Mouse (Mus musculus) midbrain, embryonic 15.5 days (tissue): Measurements from ENCODE around the gene Napsa. TPM values are rescaled to one million over a fixed set of nuclear protein-coding genes. Genes with fewer than 3 reads are reported as not detected.
A peak's percentile ranks its signal among the peaks of the same experiment; 100 is the strongest.

Experiments used
- ATAC-seq: fragments of 200-750 bp; cut with Nextera tagmentation; replicated peaks from 2 replicates; pipeline ENCODE4 v1.8.0; 2017; ENCODE audit warnings: moderate TSS enrichment
- H3K27ac ChIP-seq: fragments of 300-500 bp; sonication (generic); 2 replicates; pipeline ENCODE4 v1.5.1; 2015; ENCODE audit warnings: mild to moderate bottlenecking, inconsistent platforms
- H3K27me3 ChIP-seq: fragments of 300-500 bp; sonication (generic); replicated peaks from 2 replicates; pipeline ENCODE4 v1.6.1; 2015; ENCODE audit warnings: inconsistent platforms
- H3K36me3 ChIP-seq: fragments of 300-500 bp; sonication (generic); replicated peaks from 2 replicates; pipeline ENCODE4 v1.6.1; 2015; ENCODE audit warnings: inconsistent platforms
- H3K4me1 ChIP-seq: fragments of 300-500 bp; sonication (generic); 2 replicates; pipeline ENCODE4 v1.6.1; 2015; ENCODE audit warnings: inconsistent platforms
- H3K4me2 ChIP-seq: fragments of 300-500 bp; sonication (generic); 2 replicates; pipeline ENCODE4 v1.6.1; 2015; ENCODE audit warnings: inconsistent platforms, mild to moderate bottlenecking, moderate library complexity
- H3K4me3 ChIP-seq: fragments of 300-500 bp; sonication (generic); 2 replicates; pipeline ENCODE4 v1.5.1; 2015; ENCODE audit warnings: mild to moderate bottlenecking, inconsistent platforms
- H3K9ac ChIP-seq: fragments of 300-500 bp; sonication (generic); 2 replicates; pipeline ENCODE4 v1.6.1; 2015; ENCODE audit warnings: mild to moderate bottlenecking, inconsistent platforms
- H3K9me3 ChIP-seq: fragments of 300-500 bp; sonication (generic); 2 replicates; pipeline ENCODE4 v1.6.1; 2016; ENCODE audit warnings: inconsistent platforms
- WGBS: fragments of 180-500 bp; shearing (Covaris S2); methylation state at CpG from one replicate; pipeline ENCODE4 v1.1.7; 2015; ENCODE audit warnings: mixed read lengths; 5-methylcytosine and 5-hydroxymethylcytosine counted together
- polyA plus RNA-seq: library from polyadenylated mRNA; unstranded; fragments of >200 nt; fragmentation: Nextera tagmentation; extraction: Ambion mirVana; gene quantifications from 2 replicates; pipeline ENCODE4 v1.2.1, GENCODE M21; 2015

Napsa gene
- polyA plus RNA-seq, 1 experiment from 2014 or later = 1.4 TPM

- WGBS = 97% methylated on average over 3 of the region's 3 CpGs
- Histone ChIP-seq H3K27me3 (no peaks in the 10 kb centered on the region), H3K27ac (no peak overlapping the region), H3K36me3 (peaks cover 11% of the 10 kb centered on the region; the same call in 1 of the 2 replicates), H3K4me2 (no peak overlapping the region), H3K4me3 (no peak overlapping the region), H3K4me1 (peaks cover 13% of the 10 kb centered on the region), H3K9me3 (no peaks in the 10 kb centered on the region), H3K9ac (no peak overlapping the region)
- no peak for ATAC-seq
Measured at GRCm38 (mm10) chr7:44546274-44546673, 25.9 kb upstream of the Napsa start.

- no peaks in the 10 kb centered on the region for H3K27me3 ChIP-seq
- no peak for ATAC-seq
- 94% methylated on average over 13 of the region's 13 CpGs for WGBS
- no peak overlapping the region for H3K27ac ChIP-seq
- no peak overlapping the region for H3K4me2 ChIP-seq
- H3K9ac ChIP-seq = peak overlapping the region; percentile 12; the same call in 1 of the 2 replicates
- peaks cover 13% of the 10 kb centered on the region for H3K4me1 ChIP-seq
- no peak overlapping the region for H3K4me3 ChIP-seq
- no peaks in the 10 kb centered on the region for H3K9me3 ChIP-seq
- H3K36me3 ChIP-seq = peaks cover 11% of the 10 kb centered on the region; the same call in 1 of the 2 replicates
Measured at GRCm38 (mm10) chr7:44547041-44547440, 25.1 kb upstream of the Napsa start.

GRCm38 (mm10) chr7:44547725-44548124, 24.5 kb upstream of the Napsa start:
- ATAC-seq = no peak
- Histone ChIP-seq H3K9me3 (no peaks in the 10 kb centered on the region), H3K9ac (peak overlapping the region; percentile 12; the same call in 1 of the 2 replicates)

GRCm38 (mm10) chr7:44548497-44549087, 23.6 kb upstream of the Napsa start, which contains the start of gene Pold1:
TSS of gene Pold1 (minus strand) at chr7:44548849.
- H3K27me3 ChIP-seq = no peaks in the 10 kb centered on the region
- peaks cover 11% of the 10 kb centered on the region; the same call in 1 of the 2 replicates for H3K36me3 ChIP-seq
- peak within 1 kb of the TSS; percentile 36 for H3K9ac ChIP-seq
- peak within 1 kb of the TSS; percentile 51 for H3K4me3 ChIP-seq
- WGBS = under 1% methylated on average over 43 of the region's 43 CpGs
- H3K9me3 ChIP-seq = no peaks in the 10 kb centered on the region
- ATAC-seq = peak; percentile 90
- peak within 1 kb of the TSS; percentile 95 for H3K4me2 ChIP-seq
- H3K4me1 ChIP-seq = peaks cover 21% of the 10 kb centered on the region
- peak within 1 kb of the TSS; percentile 72 for H3K27ac ChIP-seq

More at GRCm38 (mm10) chr7:44547725-44548124, 24.5 kb upstream of the Napsa start:
- Histone ChIP-seq H3K27ac (no peak overlapping the region), H3K36me3 (peaks cover 11% of the 10 kb centered on the region; the same call in 1 of the 2 replicates), H3K4me2 (peak overlapping the region; percentile 95), H3K27me3 (no peaks in the 10 kb centered on the region), H3K4me3 (peak overlapping the region; percentile 51), H3K4me1 (peaks cover 14% of the 10 kb centered on the region)
- WGBS = 17% methylated on average over 5 of the region's 5 CpGs

- no peak overlapping the region for H3K9ac ChIP-seq
- H3K4me3 ChIP-seq = no peak overlapping the region
- H3K27ac ChIP-seq = no peak overlapping the region
- H3K27me3 ChIP-seq = no peaks in the 10 kb centered on the region
- peaks cover 25% of the 10 kb centered on the region for H3K4me1 ChIP-seq
- WGBS = 95% methylated on average over 23 of the region's 23 CpGs
- peaks cover 11% of the 10 kb centered on the region; the same call in 1 of the 2 replicates for H3K36me3 ChIP-seq
- no peaks in the 10 kb centered on the region for H3K9me3 ChIP-seq
- ATAC-seq = no peak
- no peak overlapping the region for H3K4me2 ChIP-seq
Measured at GRCm38 (mm10) chr7:44549621-44550408, 22.4 kb upstream of the Napsa start.

- no peaks in the 10 kb centered on the region for H3K9me3 ChIP-seq
- ATAC-seq = no peak
- no peak overlapping the region for H3K4me3 ChIP-seq
- no peaks in the 10 kb centered on the region for H3K27me3 ChIP-seq
- H3K36me3 ChIP-seq = peaks cover 11% of the 10 kb centered on the region; the same call in 1 of the 2 replicates
- no peak overlapping the region for H3K9ac ChIP-seq
- peaks cover 25% of the 10 kb centered on the region for H3K4me1 ChIP-seq
- WGBS = 98% methylated on average over 12 of the region's 12 CpGs
- H3K27ac ChIP-seq = no peak overlapping the region
- H3K4me2 ChIP-seq = no peak overlapping the region
Measured at GRCm38 (mm10) chr7:44550409-44550678, 21.8 kb upstream of the Napsa start.

- Histone ChIP-seq H3K36me3 (peaks cover 11% of the 10 kb centered on the region; the same call in 1 of the 2 replicates), H3K9ac (no peak overlapping the region), H3K27ac (no peak overlapping the region), H3K4me2 (no peak overlapping the region), H3K4me1 (peaks cover 25% of the 10 kb centered on the region), H3K4me3 (no peak overlapping the region), H3K9me3 (no peaks in the 10 kb centered on the region), H3K27me3 (no peaks in the 10 kb centered on the region)
- no peak for ATAC-seq
- 95% methylated on average over 21 of the region's 21 CpGs for WGBS
Measured at GRCm38 (mm10) chr7:44551301-44551700, 20.9 kb upstream of the Napsa start.

GRCm38 (mm10) chr7:44551731-44552130, 20.4 kb upstream of the Napsa start:
- H3K9me3 ChIP-seq = no peaks in the 10 kb centered on the region
- H3K4me1 ChIP-seq = peaks cover 25% of the 10 kb centered on the region
- H3K36me3 ChIP-seq = peaks cover 11% of the 10 kb centered on the region; the same call in 1 of the 2 replicates
- no peak for ATAC-seq
- H3K27me3 ChIP-seq = no peaks in the 10 kb centered on the region
- no peak overlapping the region for H3K4me2 ChIP-seq
- no peak overlapping the region for H3K27ac ChIP-seq
- WGBS = 86% methylated on average over 22 of the region's 22 CpGs
- H3K4me3 ChIP-seq = no peak overlapping the region
- H3K9ac ChIP-seq = no peak overlapping the region

- Histone ChIP-seq H3K9ac (0 out of 2 replicates have a peak overlapping the region, but pooled peaks have one; percentile 34), H3K4me1 (peaks cover 23% of the 10 kb centered on the region), H3K36me3 (peaks cover 11% of the 10 kb centered on the region; the same call in 1 of the 2 replicates), H3K27ac (no peak overlapping the region), H3K9me3 (no peaks in the 10 kb centered on the region), H3K4me2 (peak overlapping the region; percentile 88), H3K4me3 (peak overlapping the region; percentile 84), H3K27me3 (no peaks in the 10 kb centered on the region)
- 84% methylated on average over 29 of the region's 31 CpGs for WGBS
- ATAC-seq = no peak; the same call in 1 of the 2 replicates
Measured at GRCm38 (mm10) chr7:44552141-44552908, 19.9 kb upstream of the Napsa start.

- WGBS = 1% methylated on average over 32 of the region's 32 CpGs
- peak; percentile 75 for ATAC-seq
- Histone ChIP-seq H3K9ac (peak overlapping the region; percentile 34; the same call in 1 of the 2 replicates), H3K4me2 (peak overlapping the region; percentile 88), H3K4me3 (peak overlapping the region; percentile 84), H3K36me3 (peaks cover 11% of the 10 kb centered on the region; the same call in 1 of the 2 replicates), H3K4me1 (peaks cover 14% of the 10 kb centered on the region), H3K27me3 (no peaks in the 10 kb centered on the region), H3K27ac (peak overlapping the region; percentile 85), H3K9me3 (no peaks in the 10 kb centered on the region)
Measured at GRCm38 (mm10) chr7:44553196-44553764, 18.9 kb upstream of the Napsa start.

- Histone ChIP-seq H3K9ac (peak within 1 kb of the TSS; percentile 34; the same call in 1 of the 2 replicates), H3K9me3 (no peaks in the 10 kb centered on the region), H3K4me2 (peak within 1 kb of the TSS; percentile 88), H3K36me3 (peaks cover 11% of the 10 kb centered on the region; the same call in 1 of the 2 replicates), H3K4me3 (peak within 1 kb of the TSS; percentile 84), H3K4me1 (peaks cover 12% of the 10 kb centered on the region), H3K27me3 (no peaks in the 10 kb centered on the region), H3K27ac (peak within 1 kb of the TSS; percentile 85)
- WGBS = under 1% methylated on average over 22 of the region's 22 CpGs
- peak; percentile 84 for ATAC-seq
Measured at GRCm38 (mm10) chr7:44553826-44554225, 18.4 kb upstream of the Napsa start, which contains the start of gene Nr1h2. TSS of gene Nr1h2 (minus strand) at chr7:44553951.
